Mouse (Mus musculus): ENCODE measurements around the gene Adgrl3. TPM values are rescaled to one million over a fixed set of nuclear protein-coding genes. Genes with fewer than 3 reads are reported as not detected.

Gene Adgrl3
- 100 to 1,000 TPM; 204 to 219 TPM for total RNA-seq (2021)

- peak; percentile 84 to 85 for DNase-seq (ENCODE audit: low spot score in 2 of 2)
- intact Hi-C loops (cut with DNase I), result loop anchor here (1.0 to 10.0 kb wide), 7 partner anchors 118 to 1325 kb away; no protein-coding TSS in a partner anchor
Observed at GRCm38 (mm10) chr5:81019590-81020254, at the start of gene Adgrl3. Gene Adgrl3 (plus strand): TSS chr5:81020138.

GRCm38 (mm10) chr5:81019166-81019565, 772 bp upstream of the Adgrl3 start:
- intact Hi-C loops (cut with DNase I), result no loop called here
- peak in 1 of 2 experiments; percentile 20 for DNase-seq (ENCODE audit: low spot score in 2 of 2)

GRCm38 (mm10) chr5:81020281-81021005, 505 bp downstream of the Adgrl3 start:
- DNase-seq (ENCODE audit: low spot score in 2 of 2), result peak; percentile 74 to 77
- intact Hi-C loops (cut with DNase I), result loop anchor here (1.0 to 10.0 kb wide), 7 partner anchors 117 to 1324 kb away; no protein-coding TSS in a partner anchor

GRCm38 (mm10) chr5:81021006-81021320, 1.0 kb downstream of the Adgrl3 start:
- DNase-seq (ENCODE audit: low spot score in 2 of 2), result no peak
- intact Hi-C loops (cut with DNase I), result loop anchor here (5.0 to 10.0 kb wide), 6 partner anchors 116 to 1324 kb away; no protein-coding TSS in a partner anchor

GRCm38 (mm10) chr5:81021331-81021863, 1.5 kb downstream of the Adgrl3 start:
- intact Hi-C loops (cut with DNase I), result loop anchor here (5.0 to 10.0 kb wide), 6 partner anchors 116 to 1323 kb away; no protein-coding TSS in a partner anchor
- peak; percentile 59 to 69 for DNase-seq (ENCODE audit: low spot score in 2 of 2)

- intact Hi-C loops (cut with DNase I), result loop anchor here (5.0 to 10.0 kb wide), 6 partner anchors 115 to 1323 kb away; no protein-coding TSS in a partner anchor
- peak in 1 of 2 experiments; percentile 50 for DNase-seq (ENCODE audit: low spot score in 2 of 2)
Observed at GRCm38 (mm10) chr5:81021864-81022305, 1.9 kb downstream of the Adgrl3 start.

GRCm38 (mm10) chr5:81022306-81023071, 2.6 kb downstream of the Adgrl3 start:
- peak; percentile 55 to 62 for DNase-seq (ENCODE audit: low spot score in 2 of 2)
- intact Hi-C loops (cut with DNase I), result loop anchor here (5.0 to 10.0 kb wide), 6 partner anchors 115 to 1322 kb away; no protein-coding TSS in a partner anchor

GRCm38 (mm10) chr5:81023923-81024715, 4.2 kb downstream of the Adgrl3 start:
- no peak for DNase-seq (ENCODE audit: low spot score in 2 of 2)
- intact Hi-C loops (cut with DNase I), result loop anchor here (5.0 to 10.0 kb wide), 6 partner anchors 113 to 1321 kb away; no protein-coding TSS in a partner anchor

GRCm38 (mm10) chr5:81028875-81029274, 8.9 kb downstream of the Adgrl3 start:
- peak in 1 of 2 experiments; percentile 42 for DNase-seq (ENCODE audit: low spot score in 2 of 2)
- intact Hi-C loops (cut with DNase I), result loop anchor here (10.0 kb wide), 2 partner anchors 486 to 1316 kb away; no protein-coding TSS in a partner anchor

- DNase-seq (ENCODE audit: low spot score in 2 of 2), result no peak
- intact Hi-C loops (cut with DNase I), result no loop called here
Observed at GRCm38 (mm10) chr5:81037091-81037490, 17.2 kb downstream of the Adgrl3 start.

GRCm38 (mm10) chr5:81043875-81044274, 23.9 kb downstream of the Adgrl3 start:
- no peak for DNase-seq (ENCODE audit: low spot score in 2 of 2)
- intact Hi-C loops (cut with DNase I), result no loop called here

- intact Hi-C loops (cut with DNase I), result no loop called here
- no peak for DNase-seq (ENCODE audit: low spot score in 2 of 2)
Observed at GRCm38 (mm10) chr5:81046128-81046527, 26.2 kb downstream of the Adgrl3 start.

- intact Hi-C loops (cut with DNase I), result no loop called here
- no peak for DNase-seq (ENCODE audit: low spot score in 2 of 2)
Observed at GRCm38 (mm10) chr5:81054628-81055027, 34.7 kb downstream of the Adgrl3 start.

GRCm38 (mm10) chr5:81055253-81055652, 35.3 kb downstream of the Adgrl3 start:
- intact Hi-C loops (cut with DNase I), result no loop called here
- DNase-seq (ENCODE audit: low spot score in 2 of 2), result no peak

GRCm38 (mm10) chr5:81058122-81058521, 38.2 kb downstream of the Adgrl3 start:
- DNase-seq (ENCODE audit: low spot score in 2 of 2), result no peak
- intact Hi-C loops (cut with DNase I), result no loop called here

- DNase-seq (ENCODE audit: low spot score in 2 of 2), result no peak
- intact Hi-C loops (cut with DNase I), result no loop called here
Observed at GRCm38 (mm10) chr5:81060950-81061349, 41.0 kb downstream of the Adgrl3 start.

GRCm38 (mm10) chr5:81061386-81061785, 41.4 kb downstream of the Adgrl3 start:
- intact Hi-C loops (cut with DNase I), result no loop called here
- DNase-seq (ENCODE audit: low spot score in 2 of 2), result no peak

- DNase-seq (ENCODE audit: low spot score in 2 of 2), result no peak
- intact Hi-C loops (cut with DNase I), result no loop called here
Observed at GRCm38 (mm10) chr5:81064026-81064425, 44.1 kb downstream of the Adgrl3 start.

- DNase-seq (ENCODE audit: low spot score in 2 of 2), result no peak
- intact Hi-C loops (cut with DNase I), result no loop called here
Observed at GRCm38 (mm10) chr5:81068173-81068572, 48.2 kb downstream of the Adgrl3 start.
